Mouse (Mus musculus): ENCODE data around the gene Lin7c. TPM values are rescaled to one million over a fixed set of nuclear protein-coding genes. Genes with fewer than 3 reads are reported as not detected.

Gene Lin7c
- polyA plus RNA-seq, 1 experiment from 2014 or later = 62.7 TPM

- no peak for DNase-seq (ENCODE audit: low spot score)
Observed at GRCm38 (mm10) chr2:109936410-109936755, 45.7 kb downstream of the Lin7c start.

- DNase-seq (ENCODE audit: low spot score) = no peak
Observed at GRCm38 (mm10) chr2:109941973-109942444, 51.4 kb downstream of the Lin7c start.

- DNase-seq (ENCODE audit: low spot score) = no peak
Observed at GRCm38 (mm10) chr2:109942810-109943570, 52.3 kb downstream of the Lin7c start.

- no peak for DNase-seq (ENCODE audit: low spot score)
Observed at GRCm38 (mm10) chr2:109944995-109945394, 54.3 kb downstream of the Lin7c start.

- no peak for DNase-seq (ENCODE audit: low spot score)
Observed at GRCm38 (mm10) chr2:109945532-109945931, 54.9 kb downstream of the Lin7c start.

GRCm38 (mm10) chr2:109946426-109946825, 55.8 kb downstream of the Lin7c start:
- DNase-seq (ENCODE audit: low spot score) = no peak

- no peak for DNase-seq (ENCODE audit: low spot score)
Observed at GRCm38 (mm10) chr2:109949519-109949918, 58.9 kb downstream of the Lin7c start.

- no peak for DNase-seq (ENCODE audit: low spot score)
Observed at GRCm38 (mm10) chr2:109950311-109950710, 59.7 kb downstream of the Lin7c start.

Other genes with a start within 250 kb of the Lin7c start
- 0.36 TPM in 2 replicates for gene Bdnf, start 216.2 kb upstream of the Lin7c start, polyA plus RNA-seq (2015; fragmentation: Nextera tagmentation; extraction: Ambion mirVana)
- 4.3 and 5.1 TPM in 2 replicates for gene Lgr4, start 26.8 kb downstream of the Lin7c start, polyA plus RNA-seq (2015; fragmentation: Nextera tagmentation; extraction: Ambion mirVana)
- gene Ccdc34, start 127.0 kb downstream of the Lin7c start, polyA plus RNA-seq (2015; fragmentation: Nextera tagmentation; extraction: Ambion mirVana) = 40.0 and 43.0 TPM in 2 replicates

All from thymus, postnatal 0 days (tissue).